Mouse (Mus musculus) stomach, postnatal 0 days (tissue): ENCODE measurements at regions not wholly inside any gene's neighbourhood (a gene's known extent, or its start where the extent isn't known, plus 50 kb on each side); places are given as distances from the start of the nearest gene placed in this dataset.

Experiments used
- CTCF ChIP-seq: IDR thresholded peaks from 2 replicates; pipeline ENCODE4 v1.5.1; 2016; ENCODE audit warnings: antibody characterized with exemption, low read depth, mild to moderate bottlenecking, moderate library complexity
- EP300 ChIP-seq: optimal IDR thresholded peaks from 2 replicates; pipeline ENCODE3; 2016; ENCODE audit warnings: antibody characterized with exemption

DNA sequence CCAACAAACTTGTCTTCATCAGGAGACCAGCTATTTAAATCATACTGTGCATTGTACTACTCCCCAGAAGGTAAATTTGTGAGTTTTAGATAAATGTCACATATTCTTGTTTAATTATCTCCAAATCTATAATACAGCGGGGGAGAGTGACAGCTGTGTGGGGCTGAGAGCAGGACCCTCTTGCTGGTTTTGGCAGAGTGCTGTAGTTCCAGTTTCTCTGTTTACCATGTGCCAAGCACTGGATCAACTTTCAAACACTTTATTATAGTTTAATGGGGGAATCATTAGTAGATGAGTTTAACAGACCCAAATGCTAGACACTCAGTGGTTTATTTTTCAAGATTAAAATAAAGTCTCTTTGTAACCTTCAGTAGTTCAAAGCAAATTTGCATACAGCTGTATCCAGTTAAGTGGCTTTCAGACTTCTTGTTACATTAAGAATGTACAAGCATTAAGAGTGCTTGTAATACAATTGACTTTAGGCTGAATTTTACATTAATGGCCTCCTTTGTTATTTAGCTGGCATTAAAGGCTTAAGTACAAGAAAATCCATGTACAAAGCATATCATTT, 90.7 kb upstream of the Zic1 start:
- TF ChIP-seq CTCF (no peak), EP300 (no peak)
